Mouse (Mus musculus) natural killer cell, adult 2 months (primary cell): ENCODE results near the gene Aurka.

ENCODE experiments used
- DNase-seq, 2 experiments: peaks; one replicate each; pipeline ENCODE4 v3.0.0; 2022; ENCODE audit warnings: low spot score in 2 of 2

Aurka gene

DNA sequence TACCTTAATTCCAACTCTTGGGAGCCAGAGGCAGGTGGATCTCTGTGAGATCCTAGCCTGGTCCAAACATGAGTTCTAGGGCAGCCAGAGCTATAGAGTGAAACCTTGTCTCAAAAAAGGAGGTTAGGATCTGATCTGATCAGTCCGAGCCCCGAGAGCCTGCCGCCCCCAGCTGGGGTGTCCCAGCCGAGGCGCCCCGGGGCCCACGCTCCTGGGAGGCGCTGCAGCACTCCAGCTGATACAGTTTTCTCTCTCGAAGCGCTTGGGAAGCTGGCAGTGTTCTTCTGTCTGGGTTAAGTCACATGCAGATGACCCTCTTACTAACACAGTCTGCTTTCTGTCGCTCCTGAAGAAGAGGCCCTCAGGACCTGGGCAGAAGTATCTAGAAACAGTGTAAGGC lies 11.0 kb upstream of the Aurka start:
- no peak for DNase-seq

DNA sequence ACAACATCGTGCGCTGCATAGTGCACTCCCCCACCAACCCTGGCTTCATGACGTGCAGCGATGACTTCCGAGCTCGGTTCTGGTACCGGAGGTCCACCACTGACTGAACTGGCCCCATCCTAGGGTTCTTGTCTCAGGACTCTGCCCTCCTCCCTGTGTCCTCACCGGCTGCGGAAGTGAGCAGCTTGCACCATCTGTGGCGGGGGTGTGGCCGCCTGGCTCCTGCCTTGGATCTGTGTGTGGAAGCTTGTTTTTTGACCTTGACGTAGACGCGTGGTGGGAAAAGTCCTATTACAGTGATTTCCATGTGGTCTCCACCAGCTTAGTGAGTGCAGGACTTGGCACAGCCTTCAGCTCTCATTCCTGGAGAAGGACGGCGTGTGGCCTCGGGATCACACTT lies 10.2 kb upstream of the Aurka start:
- DNase-seq = no peak

DNA sequence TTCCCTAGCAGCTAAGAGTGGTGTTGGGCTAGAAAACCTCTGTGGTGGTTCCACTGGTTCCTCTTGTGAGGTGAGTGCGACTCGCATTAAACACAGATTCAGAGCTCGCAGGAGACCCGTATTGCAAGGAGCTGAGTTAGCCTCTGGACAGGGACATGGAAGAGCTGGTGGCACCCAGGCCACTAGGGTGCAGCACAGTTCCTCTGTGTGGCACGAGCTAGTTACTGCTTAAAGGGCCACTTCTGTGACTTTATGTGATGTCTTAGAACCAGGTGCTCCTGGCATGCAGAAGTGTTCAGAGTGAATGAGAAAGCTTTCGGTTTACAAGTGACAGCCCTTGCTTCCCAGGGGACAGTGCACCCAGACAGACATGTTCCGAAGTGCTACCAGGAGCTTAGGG lies 8.0 kb upstream of the Aurka start:
- peak; percentile 17 to 66 for DNase-seq

DNA sequence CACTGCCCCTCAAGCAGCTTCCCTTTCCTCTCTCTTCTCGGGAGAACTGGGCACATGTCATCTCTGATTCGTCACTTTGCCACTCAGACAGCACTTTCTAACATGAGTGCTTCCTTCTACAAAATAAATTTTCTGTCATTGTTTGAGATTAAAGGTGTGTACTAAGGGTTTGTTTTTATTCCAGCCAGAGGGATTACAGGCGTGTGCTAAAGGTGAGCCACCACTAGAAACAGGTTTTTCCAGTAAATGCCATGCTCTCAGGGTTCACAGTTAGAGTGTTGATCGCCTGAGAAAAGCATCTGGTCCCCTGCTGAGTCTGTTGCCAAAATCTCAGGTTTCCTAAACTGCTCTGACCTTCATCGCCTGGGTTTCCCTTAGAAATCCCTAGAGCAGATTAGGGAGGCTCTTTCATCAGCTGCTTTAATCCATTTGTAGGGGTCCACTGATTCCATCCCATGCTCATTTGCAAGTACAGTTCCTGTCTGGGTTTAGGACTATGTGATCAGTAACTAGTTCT lies 6.7 kb upstream of the Aurka start:
- no peak for DNase-seq

DNA sequence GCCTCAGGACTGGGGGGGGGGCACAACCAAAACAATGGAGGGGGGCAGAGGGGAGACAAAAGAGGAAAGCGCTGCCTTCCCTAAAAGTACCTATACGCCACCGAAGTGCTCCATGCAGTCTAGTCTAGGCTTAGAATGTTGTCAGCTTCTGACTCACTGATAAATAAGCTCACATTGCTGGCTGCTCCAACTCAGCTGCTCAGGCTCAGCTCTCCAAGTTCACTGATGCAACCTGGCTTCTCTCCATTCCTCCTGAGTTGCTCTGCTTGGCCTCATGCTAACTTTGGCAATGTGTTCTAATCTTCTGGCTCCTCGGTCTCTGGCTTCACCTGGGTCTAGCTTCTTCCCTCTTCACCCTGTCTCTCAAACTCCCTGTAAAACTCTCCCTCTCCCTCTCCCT lies 6.2 kb upstream of the Aurka start:
- DNase-seq = no peak

DNA sequence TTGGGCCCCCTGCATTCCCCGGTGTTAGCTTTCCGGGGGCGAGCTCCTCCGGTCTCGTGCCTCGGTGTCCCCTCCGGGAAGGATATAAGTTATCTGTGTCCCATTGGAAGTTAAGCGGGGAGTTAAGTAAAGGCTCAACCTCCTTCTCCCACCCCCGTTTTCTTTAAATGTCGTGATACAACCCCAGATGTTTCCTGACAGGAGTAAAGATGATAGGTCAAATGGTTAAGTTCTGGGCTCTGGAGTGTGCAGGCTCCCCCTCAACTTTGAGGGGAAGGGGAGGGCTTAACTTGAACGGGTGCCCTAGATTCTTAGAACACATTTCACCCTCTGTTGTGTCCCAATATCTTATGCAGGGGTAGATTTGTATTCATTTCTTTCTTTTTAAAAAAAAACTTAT lies 923 bp upstream of the Aurka start:
- DNase-seq = no peak

DNA sequence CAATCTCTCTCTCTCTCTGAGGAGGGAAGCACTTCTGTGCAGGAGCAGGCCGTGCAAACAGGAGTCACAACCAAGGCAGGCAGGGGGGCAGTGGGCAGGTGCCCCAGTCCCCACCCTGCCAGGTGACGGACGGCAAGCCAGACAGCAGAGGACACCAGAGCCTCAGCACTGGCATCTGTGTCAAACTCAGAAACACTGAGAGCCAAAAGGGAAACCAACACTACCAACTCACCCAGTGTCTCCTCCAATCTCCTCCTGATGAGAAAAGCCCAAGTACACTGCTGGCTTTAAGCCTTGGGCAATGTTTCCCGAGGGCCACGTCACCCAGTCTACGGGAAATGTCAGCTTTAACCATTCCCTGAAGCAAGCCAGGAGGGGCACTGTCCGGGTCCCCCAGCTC lies 7.2 kb downstream of the Aurka start:
- DNase-seq = no peak

DNA sequence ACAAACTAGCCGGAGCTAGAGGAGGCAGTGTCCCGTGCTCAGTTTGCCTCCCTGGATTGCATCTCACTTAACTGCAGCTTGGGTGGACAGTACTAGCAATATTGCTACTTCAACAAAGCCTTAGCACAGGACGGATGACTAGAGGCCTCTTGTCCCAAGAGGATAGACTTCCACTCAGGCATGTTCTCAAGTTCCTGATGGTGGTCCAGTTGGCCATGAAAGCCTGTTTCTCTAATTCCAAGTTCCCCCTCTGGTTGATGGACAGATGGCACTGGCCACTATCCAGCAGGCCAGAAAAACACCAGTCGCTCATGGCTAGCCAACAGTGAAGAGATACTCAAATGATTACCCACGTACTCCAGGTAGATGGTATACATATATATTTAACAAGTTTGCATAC lies 14.5 kb downstream of the Aurka start:
- no peak for DNase-seq

DNA sequence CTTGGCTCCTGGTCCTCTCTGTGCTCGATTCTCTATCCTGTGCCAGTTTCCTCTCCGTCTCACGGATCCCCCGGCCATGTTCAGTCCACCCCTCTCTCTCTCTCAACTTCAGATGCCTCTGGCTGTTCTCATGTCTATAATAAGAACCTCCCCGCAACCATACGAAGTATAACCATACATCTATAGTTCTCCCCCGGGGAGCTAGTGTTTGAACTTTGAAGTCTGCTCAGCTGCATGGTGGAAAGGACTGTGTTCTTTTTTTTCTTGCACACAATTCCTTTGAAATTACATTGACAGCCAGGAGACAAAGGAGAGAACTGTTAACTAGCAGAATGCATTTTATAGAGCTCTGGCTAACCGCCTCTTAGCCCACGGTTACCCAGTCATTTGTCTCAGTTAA lies 15.6 kb downstream of the Aurka start:
- DNase-seq = no peak

DNA sequence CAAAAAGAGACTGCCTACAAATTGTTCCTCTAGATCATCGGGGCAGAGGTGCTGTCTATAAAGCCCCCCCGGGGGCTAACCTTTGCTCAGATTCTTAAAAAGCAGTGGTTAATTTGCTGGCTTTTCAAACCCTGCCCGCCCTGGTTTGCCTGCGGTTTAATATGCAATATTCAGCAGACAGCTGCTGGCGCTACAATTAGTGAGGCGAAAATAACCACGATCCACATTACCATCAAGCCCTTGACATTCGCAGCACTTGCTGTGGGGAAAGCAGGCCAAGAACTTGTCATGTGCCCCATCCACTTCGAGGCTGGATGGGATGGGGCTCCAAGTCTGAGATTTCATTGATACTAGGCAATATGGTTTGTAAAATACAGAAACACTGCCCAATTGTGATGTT lies 17.1 kb downstream of the Aurka start:
- no peak for DNase-seq

DNA sequence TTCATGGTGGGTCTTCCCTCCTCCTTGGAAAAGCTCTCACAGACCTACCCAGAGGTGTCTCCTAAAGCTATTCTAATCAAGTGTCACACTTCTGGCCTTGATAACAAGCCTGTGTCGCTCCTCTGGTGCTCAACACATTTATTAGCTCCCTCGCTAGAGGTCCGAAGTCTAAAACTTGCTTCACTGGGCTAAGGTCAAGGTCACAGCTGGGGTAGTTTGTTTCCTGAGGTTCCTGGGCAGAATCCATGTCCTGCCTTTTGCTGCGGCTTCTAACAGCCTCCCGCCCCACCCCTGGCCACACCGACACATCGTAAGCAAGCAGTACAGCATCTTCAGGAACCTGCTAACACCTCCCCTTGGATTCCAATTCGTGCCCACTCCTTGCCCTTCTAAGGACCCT lies 19.6 kb downstream of the Aurka start:
- DNase-seq = no peak

DNA sequence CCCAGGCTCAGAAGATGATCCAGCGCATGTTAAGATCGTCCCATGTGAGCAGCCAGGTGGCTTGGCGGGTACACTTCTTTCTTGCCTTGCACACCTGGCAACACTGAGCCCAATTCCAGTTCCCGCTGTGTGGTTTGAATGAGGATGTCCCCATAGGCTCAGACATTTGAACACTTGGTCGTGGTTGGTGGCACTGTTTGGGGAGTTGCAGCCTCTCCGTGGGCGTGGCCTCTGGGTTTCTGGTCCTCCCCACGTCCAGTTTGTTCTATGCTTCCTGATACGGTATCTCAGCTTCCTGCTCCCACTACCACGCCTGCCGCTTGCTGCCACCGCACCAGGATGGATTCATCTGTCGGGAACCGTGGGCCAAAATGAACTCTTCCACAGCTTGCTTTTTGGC lies 20.6 kb downstream of the Aurka start:
- DNase-seq = no peak

DNA sequence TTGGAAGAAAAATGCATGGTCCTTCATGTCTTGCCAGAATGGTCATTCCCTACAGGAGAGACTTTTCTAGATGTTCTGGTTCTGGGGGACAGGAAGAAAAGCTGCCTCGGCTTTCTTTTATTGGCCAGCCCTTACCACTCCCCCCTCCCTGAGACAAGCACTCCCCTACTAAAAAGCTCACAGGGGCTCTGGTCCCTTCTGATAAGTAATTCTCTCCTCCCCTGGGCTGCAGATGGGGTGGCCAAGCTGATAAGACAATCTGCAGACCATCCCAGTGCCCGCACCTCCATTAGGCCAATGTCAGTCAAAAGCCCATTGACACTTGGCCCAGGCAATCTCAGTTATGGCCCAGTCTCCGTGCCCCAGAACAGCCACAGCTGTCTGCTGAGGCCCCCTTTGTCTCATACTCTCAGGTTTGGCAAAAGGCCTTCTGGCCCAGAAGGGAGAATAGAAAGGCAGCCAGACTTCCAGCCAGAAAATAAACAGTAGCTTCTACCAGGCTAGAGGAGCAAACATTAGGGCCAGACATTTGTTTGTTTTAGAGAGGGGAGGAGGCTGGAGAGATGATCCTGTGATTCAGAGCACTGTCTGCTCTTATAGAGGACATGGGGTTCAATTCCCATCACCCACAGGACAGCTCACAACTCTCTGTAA lies 21.9 kb downstream of the Aurka start:
- no peak for DNase-seq

DNA sequence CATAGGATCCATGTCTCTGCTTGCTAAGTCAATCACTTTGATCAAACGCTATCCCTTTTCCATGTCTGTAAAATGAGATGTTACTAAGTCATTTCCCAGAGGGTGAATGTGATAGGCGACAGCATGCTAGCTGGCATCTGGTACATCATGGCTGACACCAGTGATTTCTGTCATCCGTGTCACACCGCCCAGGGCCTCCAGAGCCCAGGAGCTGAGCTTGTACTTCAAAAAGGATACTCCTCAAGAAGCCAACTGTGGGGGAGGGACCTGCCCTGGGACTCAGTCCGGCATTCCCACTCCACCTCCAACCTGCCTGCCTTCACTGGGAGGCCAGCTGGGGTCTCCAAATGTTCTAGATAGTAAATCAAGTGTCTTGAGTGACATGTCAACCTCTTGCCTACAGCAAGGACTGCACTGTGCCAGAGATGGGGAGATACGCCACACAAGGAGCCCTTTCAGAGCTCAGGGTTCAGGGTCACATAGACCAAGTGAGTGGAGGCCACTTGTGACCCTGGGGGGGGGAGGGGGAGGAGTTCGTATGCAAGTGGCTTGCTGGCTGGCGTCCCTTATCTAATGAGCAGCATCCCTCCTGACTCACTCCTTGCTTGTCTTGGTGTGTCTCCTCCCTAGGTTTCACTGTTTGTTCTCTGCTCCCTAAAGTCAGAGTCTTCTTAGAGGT lies 23.3 kb downstream of the Aurka start:
- DNase-seq = no peak

DNA sequence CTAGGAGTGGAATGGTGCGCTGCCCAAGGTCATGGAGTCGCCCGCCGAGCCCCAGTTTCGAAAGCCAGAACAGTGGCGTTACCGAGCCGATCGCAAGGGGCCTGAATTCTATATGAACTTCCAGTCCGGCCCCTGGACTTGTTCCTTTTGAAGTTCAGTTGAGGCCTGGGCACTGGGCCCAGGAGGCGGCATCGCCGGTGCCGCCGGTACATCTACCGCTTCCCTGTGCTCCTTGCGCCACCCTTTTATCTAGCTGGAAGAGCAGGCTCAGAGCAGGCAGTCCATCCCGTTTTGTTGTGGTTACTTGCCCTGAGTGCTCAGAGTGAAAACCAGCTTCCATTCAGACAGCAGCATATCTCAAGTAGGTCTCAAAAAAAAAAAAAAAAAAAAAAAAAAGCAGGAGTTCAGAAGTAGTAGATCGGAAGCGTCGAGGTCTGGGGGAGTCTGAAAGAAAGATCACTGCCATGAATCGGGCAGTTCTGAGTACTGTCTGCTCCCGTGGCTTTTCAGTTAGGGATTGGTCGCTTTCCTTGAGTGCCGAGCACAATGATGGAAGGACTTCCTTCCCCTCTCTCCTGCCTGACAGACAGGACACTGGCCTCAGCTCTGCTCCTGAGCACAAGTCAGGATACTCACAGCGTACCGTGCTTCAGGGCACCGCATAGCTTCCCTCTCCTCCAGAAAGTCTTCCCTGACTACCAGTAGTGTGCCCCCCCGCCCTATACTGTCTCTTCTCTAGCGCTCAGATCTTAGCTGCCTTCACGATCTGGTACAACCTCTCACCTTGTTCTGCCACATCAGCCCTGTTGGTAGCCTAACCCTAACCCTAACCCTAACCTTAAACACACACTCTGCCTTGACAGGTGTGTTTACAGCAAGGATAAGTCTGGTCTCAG lies 24.1 kb downstream of the Aurka start:
- no peak for DNase-seq

DNA sequence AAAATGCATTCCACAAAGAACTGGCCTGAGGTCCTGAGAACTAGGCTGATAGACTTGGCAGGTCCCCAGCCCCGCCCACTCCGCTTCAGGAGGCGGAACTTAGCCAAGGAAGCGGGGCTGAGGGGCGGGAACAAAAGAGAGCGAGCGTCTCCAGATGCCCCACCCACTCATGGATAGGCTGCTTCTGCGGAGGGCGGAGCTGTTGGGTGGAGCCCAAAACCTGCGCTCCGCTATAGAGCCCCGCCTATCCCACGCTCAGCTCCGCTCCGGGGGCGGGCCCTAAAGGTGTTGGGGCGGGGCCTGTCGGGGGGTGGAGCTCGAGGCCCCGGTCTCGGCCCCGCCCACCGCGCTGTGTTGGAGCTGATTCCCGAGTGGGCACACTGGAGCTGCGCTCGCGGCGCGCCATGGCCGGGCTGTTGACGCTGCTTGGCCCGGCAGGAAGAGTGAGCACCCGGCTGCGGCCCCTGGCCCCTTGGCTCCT lies 25.0 kb downstream of the Aurka start, which contains the start of gene Fam210b:
Gene Fam210b, plus strand, starts transcription at position 308 of the 481 bp plus-strand sequence.
- DNase-seq = peak; percentile 95 to 97

DNA sequence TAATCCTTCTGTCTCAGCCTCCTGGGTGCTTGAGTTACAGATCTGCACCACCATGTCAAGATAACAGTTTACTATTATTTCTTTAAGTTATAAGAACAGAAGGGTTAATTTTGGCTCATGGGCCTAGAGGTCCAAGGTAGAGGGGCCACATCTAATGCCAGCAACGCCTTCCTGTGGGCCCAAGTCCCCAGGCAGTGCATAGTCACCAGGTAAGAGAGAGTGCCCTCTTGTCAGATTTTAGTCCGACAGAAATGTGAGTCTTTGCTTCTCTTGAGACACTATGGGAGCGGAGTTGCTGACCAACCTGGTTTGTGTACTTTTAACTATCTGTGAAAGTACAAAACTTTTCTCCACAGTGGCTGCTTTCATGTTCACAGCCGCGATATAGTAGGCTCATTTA lies 25.7 kb downstream of the Aurka start:
- DNase-seq = no peak

DNA sequence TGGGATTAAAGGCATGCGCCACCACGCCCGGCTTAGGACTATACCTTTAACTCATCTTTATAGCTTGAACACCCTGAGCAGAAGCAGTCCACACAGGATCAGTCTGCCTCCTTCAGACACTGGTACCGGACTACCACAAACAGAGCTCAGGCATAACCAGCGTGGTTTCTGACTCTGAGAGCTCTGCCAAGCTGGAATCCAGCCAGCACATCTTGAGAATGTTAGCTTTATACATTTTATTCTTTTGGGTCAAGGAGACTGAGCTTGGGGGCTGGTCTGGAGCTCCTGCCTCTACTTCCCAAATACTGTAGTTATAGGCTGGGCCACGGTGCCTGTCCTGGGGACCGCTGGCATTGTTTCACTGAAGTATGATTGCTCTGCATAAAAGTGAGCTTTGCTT lies 26.6 kb downstream of the Aurka start:
- DNase-seq = no peak

DNA sequence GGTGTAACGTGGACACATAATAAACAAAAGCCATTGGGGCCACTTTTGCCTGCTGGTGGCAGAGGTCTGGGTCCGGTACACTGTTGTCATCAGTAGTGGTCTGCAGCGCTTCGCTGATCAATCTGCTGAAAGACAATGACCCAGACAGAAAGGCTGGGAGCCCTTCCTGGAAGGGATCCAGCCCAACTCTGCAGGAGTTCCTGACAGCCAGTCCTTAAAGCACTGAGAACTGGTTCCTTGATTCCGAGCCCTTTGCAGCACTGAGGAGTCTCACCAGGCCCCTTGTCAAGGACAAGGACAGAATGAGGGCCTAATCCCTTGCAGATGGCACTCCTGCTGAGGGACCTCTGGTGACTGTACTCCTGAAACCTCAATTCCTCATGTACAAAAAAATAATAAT lies 28.7 kb downstream of the Aurka start:
- no peak for DNase-seq

DNA sequence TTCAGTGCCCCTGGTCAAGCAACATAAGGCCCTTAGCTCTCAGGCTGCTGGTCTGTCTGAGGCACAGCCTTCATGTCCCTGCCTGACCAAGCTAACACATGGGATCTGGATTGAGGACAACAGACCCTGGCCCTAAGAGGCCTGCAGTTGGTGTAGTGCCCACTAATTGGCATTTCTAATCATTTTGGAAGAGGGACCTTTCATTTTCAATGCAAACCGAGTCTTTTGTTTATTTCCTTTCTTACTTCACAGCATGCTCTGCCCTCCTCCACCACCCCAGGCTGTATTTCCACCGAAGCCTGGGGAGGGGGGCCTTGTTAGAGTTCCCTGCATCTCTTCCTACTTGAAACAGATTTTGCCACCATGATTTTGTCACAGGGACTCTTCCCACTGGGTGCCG lies 29.4 kb downstream of the Aurka start:
- no peak for DNase-seq

DNA sequence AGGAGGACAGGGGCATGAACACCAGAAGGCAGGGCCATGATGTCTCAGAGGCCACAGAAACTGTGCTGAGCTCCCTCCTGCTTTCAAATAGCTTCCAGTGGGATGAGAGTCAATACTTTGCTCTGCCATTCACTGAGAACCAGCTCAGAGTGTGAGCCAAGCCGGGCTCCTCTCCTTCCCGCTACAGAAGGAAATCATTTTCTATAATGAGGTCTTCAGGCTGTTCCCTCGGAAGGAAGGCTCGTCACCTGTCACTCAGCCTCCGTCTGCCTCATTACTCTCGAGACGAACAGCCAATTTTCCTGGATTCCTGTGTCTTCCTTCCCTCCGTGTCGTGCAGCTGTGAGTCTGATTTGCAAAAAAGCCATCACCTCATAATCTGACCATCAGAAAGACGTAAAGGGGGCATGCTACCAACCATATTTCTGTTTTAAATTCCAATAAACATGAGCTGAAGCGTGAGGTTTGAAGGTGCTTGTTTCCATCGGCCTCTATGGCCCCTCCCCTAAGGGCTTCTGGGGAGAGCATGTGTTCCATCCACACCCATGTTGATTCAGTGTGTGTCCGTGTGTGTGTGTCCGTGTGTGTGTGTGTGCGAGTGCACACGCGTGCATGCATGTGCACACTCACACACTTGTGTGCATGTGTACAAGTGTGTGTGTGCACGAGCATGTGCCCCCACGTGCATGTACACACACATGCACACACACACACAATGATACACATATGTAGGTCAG lies 32.0 kb downstream of the Aurka start:
- no peak for DNase-seq

DNA sequence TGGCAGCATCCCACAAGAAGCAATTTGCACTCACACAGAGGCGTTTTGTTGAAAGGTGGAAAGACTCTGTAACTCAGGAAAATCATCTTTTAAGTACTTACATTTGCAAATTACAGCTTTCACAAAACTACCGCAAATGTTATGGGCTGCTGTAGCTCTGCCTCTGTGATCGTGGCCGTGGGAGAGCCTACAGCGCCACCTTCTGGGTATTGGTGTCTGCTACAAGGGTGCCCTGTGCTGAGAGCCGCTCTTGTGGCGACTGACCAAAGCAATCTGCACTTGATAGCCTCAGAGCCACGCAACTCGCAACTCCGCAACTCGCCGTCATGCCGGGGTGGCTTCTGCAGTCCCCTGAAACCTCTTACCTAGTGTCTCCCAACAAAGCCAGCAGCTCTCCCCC lies 41.2 kb downstream of the Aurka start:
- DNase-seq = no peak
